Mouse (Mus musculus): ENCODE results near the gene Anln. TPM values are rescaled to one million over a fixed set of nuclear protein-coding genes. Genes with fewer than 3 reads are reported as not detected.

The Anln gene
- polyA plus RNA-seq, 1 experiment from 2014 or later, result 47.9 TPM

- Histone ChIP-seq H3K4me2 (no peak overlapping the region), H3K4me1 (no peaks in the 10 kb centered on the region), H3K9ac (no peak overlapping the region), H3K36me3 (no peaks in the 10 kb centered on the region), H3K27me3 (replicated peaks) (no peaks in the 10 kb centered on the region), H3K9me3 (no peaks in the 10 kb centered on the region), H3K27ac (replicated peaks) (no peak overlapping the region), H3K4me3 (no peak overlapping the region)
- ATAC-seq (ENCODE audit: extremely low read depth, insufficient number of reproducible peaks, low FRiP score, low TSS enrichment), result no peak
- 66% methylated on average over 4 of the region's 4 CpGs for WGBS
Measured at GRCm38 (mm10) chr9:22399021-22399420, 10.0 kb upstream of the Anln start.

- peaks cover 3% of the 10 kb centered on the region for H3K4me1 ChIP-seq
- no peak for ATAC-seq (ENCODE audit: extremely low read depth, insufficient number of reproducible peaks, low FRiP score, low TSS enrichment)
Measured at GRCm38 (mm10) chr9:22394725-22395124, 5.7 kb upstream of the Anln start.

GRCm38 (mm10) chr9:22390390-22390789 lies 1.4 kb upstream of the Anln start:
- no peak for ATAC-seq (ENCODE audit: extremely low read depth, insufficient number of reproducible peaks, low FRiP score, low TSS enrichment)
- 78% methylated on average over 5 of the region's 5 CpGs for WGBS

More at GRCm38 (mm10) chr9:22394725-22395124, 5.7 kb upstream of the Anln start:
- Histone ChIP-seq H3K9ac (no peak overlapping the region), H3K9me3 (no peaks in the 10 kb centered on the region), H3K27ac (replicated peaks) (no peak overlapping the region), H3K4me2 (no peak overlapping the region), H3K27me3 (replicated peaks) (no peaks in the 10 kb centered on the region), H3K4me3 (no peak overlapping the region), H3K36me3 (no peaks in the 10 kb centered on the region)
- WGBS, result 83% methylated on average over 2 of the region's 2 CpGs

GRCm38 (mm10) chr9:22389736-22390245 lies 803 bp upstream of the Anln start:
- H3K36me3 ChIP-seq, result no peaks in the 10 kb centered on the region
- no peaks in the 10 kb centered on the region for H3K27me3 ChIP-seq (replicated peaks)
- 58% methylated on average over 6 of the region's 6 CpGs for WGBS
- no peak for ATAC-seq (ENCODE audit: extremely low read depth, insufficient number of reproducible peaks, low FRiP score, low TSS enrichment)
- no peaks in the 10 kb centered on the region for H3K9me3 ChIP-seq
- H3K4me2 ChIP-seq, result peak overlapping the region; percentile 80
- peak overlapping the region; percentile 91 for H3K4me3 ChIP-seq
- H3K9ac ChIP-seq, result peak overlapping the region; percentile 89
- H3K4me1 ChIP-seq, result peaks cover 27% of the 10 kb centered on the region
- H3K27ac ChIP-seq (replicated peaks), result peak overlapping the region; percentile 95

More at GRCm38 (mm10) chr9:22390390-22390789, 1.4 kb upstream of the Anln start:
- Histone ChIP-seq H3K27ac (replicated peaks) (no peak overlapping the region), H3K4me3 (no peak overlapping the region), H3K36me3 (no peaks in the 10 kb centered on the region), H3K4me1 (peaks cover 27% of the 10 kb centered on the region), H3K9me3 (no peaks in the 10 kb centered on the region), H3K4me2 (no peak overlapping the region), H3K27me3 (replicated peaks) (no peaks in the 10 kb centered on the region), H3K9ac (no peak overlapping the region)

GRCm38 (mm10) chr9:22388401-22388980 lies 497 bp downstream of the Anln start:
- Histone ChIP-seq H3K27me3 (replicated peaks) (no peaks in the 10 kb centered on the region), H3K9ac (peak overlapping the region; percentile 89), H3K4me2 (peak overlapping the region; percentile 80), H3K27ac (replicated peaks) (peak overlapping the region; percentile 95), H3K36me3 (peaks cover 3% of the 10 kb centered on the region; the same call in 1 of the 2 replicates), H3K9me3 (no peaks in the 10 kb centered on the region), H3K4me1 (peaks cover 27% of the 10 kb centered on the region), H3K4me3 (peak overlapping the region; percentile 91)
- peak; percentile 53; the same call in 1 of the 2 replicates for ATAC-seq (ENCODE audit: extremely low read depth, insufficient number of reproducible peaks, low FRiP score, low TSS enrichment)
- under 1% methylated on average over 41 of the region's 41 CpGs for WGBS

GRCm38 (mm10) chr9:22387901-22388300 lies 1.1 kb downstream of the Anln start:
- Histone ChIP-seq H3K4me1 (peaks cover 27% of the 10 kb centered on the region), H3K27ac (replicated peaks) (peak overlapping the region; percentile 95), H3K9me3 (no peaks in the 10 kb centered on the region), H3K36me3 (peaks cover 9% of the 10 kb centered on the region; the same call in 1 of the 2 replicates), H3K4me3 (peak overlapping the region; percentile 91), H3K27me3 (replicated peaks) (no peaks in the 10 kb centered on the region), H3K9ac (peak overlapping the region; percentile 89), H3K4me2 (peak overlapping the region; percentile 80)
- WGBS, result 16% methylated on average over 6 of the region's 6 CpGs
- no peak for ATAC-seq (ENCODE audit: extremely low read depth, insufficient number of reproducible peaks, low FRiP score, low TSS enrichment)

GRCm38 (mm10) chr9:22385890-22386289 lies 3.1 kb downstream of the Anln start:
- peak overlapping the region; percentile 58 for H3K4me2 ChIP-seq
- H3K27ac ChIP-seq (replicated peaks), result no peak overlapping the region
- no peak overlapping the region for H3K9ac ChIP-seq
- peaks cover 28% of the 10 kb centered on the region for H3K36me3 ChIP-seq
- 68% methylated on average over 2 of the region's 2 CpGs for WGBS
- H3K9me3 ChIP-seq, result no peaks in the 10 kb centered on the region
- no peaks in the 10 kb centered on the region for H3K27me3 ChIP-seq (replicated peaks)
- ATAC-seq (ENCODE audit: extremely low read depth, insufficient number of reproducible peaks, low FRiP score, low TSS enrichment), result no peak
- peaks cover 27% of the 10 kb centered on the region for H3K4me1 ChIP-seq
- no peak overlapping the region for H3K4me3 ChIP-seq

- Histone ChIP-seq H3K27me3 (replicated peaks) (no peaks in the 10 kb centered on the region), H3K9me3 (peaks cover 3% of the 10 kb centered on the region; the same call in 1 of the 2 replicates), H3K27ac (replicated peaks) (no peak overlapping the region), H3K9ac (no peak overlapping the region), H3K4me2 (no peak overlapping the region), H3K36me3 (peaks cover 92% of the 10 kb centered on the region), H3K4me1 (no peaks in the 10 kb centered on the region), H3K4me3 (no peak overlapping the region)
- ATAC-seq (ENCODE audit: extremely low read depth, insufficient number of reproducible peaks, low FRiP score, low TSS enrichment), result no peak
- 82% methylated on average over 5 of the region's 5 CpGs for WGBS
Measured at GRCm38 (mm10) chr9:22376086-22376485, 12.9 kb downstream of the Anln start.

- 92% methylated on average over 4 of the region's 4 CpGs for WGBS
Measured at GRCm38 (mm10) chr9:22372760-22373159, 16.2 kb downstream of the Anln start.

GRCm38 (mm10) chr9:22368030-22368429 lies 21.0 kb downstream of the Anln start:
- Histone ChIP-seq H3K4me3 (no peak overlapping the region), H3K4me2 (no peak overlapping the region), H3K27me3 (replicated peaks) (no peaks in the 10 kb centered on the region), H3K9ac (no peak overlapping the region), H3K9me3 (no peaks in the 10 kb centered on the region), H3K4me1 (no peaks in the 10 kb centered on the region), H3K36me3 (peaks cover 91% of the 10 kb centered on the region), H3K27ac (replicated peaks) (0 out of 2 replicates have a peak overlapping the region, but pooled peaks have one; percentile 28)
- 75% methylated on average over 6 of the region's 6 CpGs for WGBS
- ATAC-seq (ENCODE audit: extremely low read depth, insufficient number of reproducible peaks, low FRiP score, low TSS enrichment), result no peak

More at GRCm38 (mm10) chr9:22372760-22373159, 16.2 kb downstream of the Anln start:
- Histone ChIP-seq H3K27ac (replicated peaks) (no peak overlapping the region), H3K4me1 (no peaks in the 10 kb centered on the region), H3K9me3 (no peaks in the 10 kb centered on the region), H3K4me3 (no peak overlapping the region), H3K36me3 (peaks cover 89% of the 10 kb centered on the region), H3K4me2 (no peak overlapping the region), H3K27me3 (replicated peaks) (no peaks in the 10 kb centered on the region), H3K9ac (no peak overlapping the region)
- no peak for ATAC-seq (ENCODE audit: extremely low read depth, insufficient number of reproducible peaks, low FRiP score, low TSS enrichment)

GRCm38 (mm10) chr9:22366621-22367020 lies 22.4 kb downstream of the Anln start:
- Histone ChIP-seq H3K36me3 (peaks cover 90% of the 10 kb centered on the region), H3K9ac (no peak overlapping the region), H3K4me3 (no peak overlapping the region), H3K27ac (replicated peaks) (no peak overlapping the region), H3K27me3 (replicated peaks) (no peaks in the 10 kb centered on the region), H3K4me2 (no peak overlapping the region), H3K9me3 (no peaks in the 10 kb centered on the region), H3K4me1 (no peaks in the 10 kb centered on the region)
- 94% methylated on average over 10 of the region's 10 CpGs for WGBS
- no peak for ATAC-seq (ENCODE audit: extremely low read depth, insufficient number of reproducible peaks, low FRiP score, low TSS enrichment)

GRCm38 (mm10) chr9:22366221-22366620 lies 22.8 kb downstream of the Anln start:
- Histone ChIP-seq H3K27me3 (replicated peaks) (no peaks in the 10 kb centered on the region), H3K27ac (replicated peaks) (no peak overlapping the region), H3K4me3 (no peak overlapping the region), H3K4me1 (no peaks in the 10 kb centered on the region), H3K9me3 (no peaks in the 10 kb centered on the region), H3K9ac (no peak overlapping the region), H3K36me3 (peaks cover 90% of the 10 kb centered on the region), H3K4me2 (no peak overlapping the region)
- WGBS, result 79% methylated on average over 2 of the region's 2 CpGs
- ATAC-seq (ENCODE audit: extremely low read depth, insufficient number of reproducible peaks, low FRiP score, low TSS enrichment), result no peak
